Mouse (Mus musculus) embryonic facial prominence, embryonic 14.5 days (tissue): Measurements from ENCODE around the gene RPS10-NUDT3. TPM values are rescaled to one million over a fixed set of nuclear protein-coding genes. Genes with fewer than 3 reads are reported as not detected.
A peak's percentile ranks its signal among the peaks of the same experiment; 100 is the strongest.

ENCODE experiments used
- ATAC-seq: fragments of 200-750 bp; cut with Nextera tagmentation; 2 replicates; pipeline ENCODE4 v1.8.0; 2017; ENCODE audit warnings: low read depth, moderate number of reproducible peaks, moderate TSS enrichment
- DNase-seq: peaks from one replicate; pipeline ENCODE4 v3.0.0-alpha.2; 2015; ENCODE audit warnings: low spot score
- H3K27ac ChIP-seq: fragments of 300-500 bp; sonication (generic); replicated peaks from 2 replicates; pipeline ENCODE4 v1.5.1; 2014; ENCODE audit warnings: low read depth, mild to moderate bottlenecking, low read length, moderate library complexity
- H3K27me3 ChIP-seq: fragments of 300-500 bp; sonication (generic); replicated peaks from 2 replicates; pipeline ENCODE4 v1.6.1; 2014; ENCODE audit warnings: low read length; ENCODE audit not compliant: control insufficient read depth, insufficient read depth
- H3K36me3 ChIP-seq: fragments of 300-500 bp; sonication (generic); 2 replicates; pipeline ENCODE4 v1.6.1; 2014; ENCODE audit warnings: low read length, mixed read lengths; ENCODE audit not compliant: control insufficient read depth, insufficient read depth
- H3K4me1 ChIP-seq: fragments of 300-500 bp; sonication (generic); 2 replicates; pipeline ENCODE4 v1.6.1; 2014; ENCODE audit warnings: antibody characterized with exemption, low read length; ENCODE audit not compliant: control insufficient read depth, insufficient read depth
- H3K4me2 ChIP-seq: fragments of 300-500 bp; sonication (generic); 2 replicates; pipeline ENCODE4 v1.6.1; 2014; ENCODE audit warnings: low read depth, mild to moderate bottlenecking, low read length, moderate library complexity, mixed read lengths
- H3K4me3 ChIP-seq: fragments of 300-500 bp; sonication (generic); 2 replicates; pipeline ENCODE4 v1.5.1; 2014; ENCODE audit warnings: low read depth, mild to moderate bottlenecking, low read length
- H3K9ac ChIP-seq: fragments of 300-500 bp; sonication (generic); 2 replicates; pipeline ENCODE4 v1.6.1; 2014; ENCODE audit warnings: low read depth, mild to moderate bottlenecking, low read length, moderate library complexity, mixed read lengths
- H3K9me3 ChIP-seq: fragments of 300-500 bp; sonication (generic); 2 replicates; pipeline ENCODE4 v1.6.1; 2016; ENCODE audit warnings: low read length; ENCODE audit not compliant: control insufficient read depth
- WGBS: fragments of 180-500 bp; shearing (Covaris S2); extraction: QIAGEN DNeasy Blood & Tissue Kit; methylation state at CpG from one replicate; pipeline ENCODE4 v1.1.7; 2014; 5-methylcytosine and 5-hydroxymethylcytosine counted together
- polyA plus RNA-seq: library from polyadenylated mRNA; unstranded; fragments of >200 nt; fragmentation: Nextera tagmentation; extraction: Ambion mirVana; gene quantifications from 2 replicates; pipeline ENCODE4 v1.2.1, GENCODE M21; 2014

The RPS10-NUDT3 gene
- polyA plus RNA-seq, 1 experiment from 2014 or later: not detected

GRCm38 (mm10) chr17:27558845-27559244, 76.2 kb downstream of the RPS10-NUDT3 start:
- H3K9ac ChIP-seq: peak overlapping the region; percentile 12; the same call in 1 of the 2 replicates
- DNase-seq (no peak), ATAC-seq (no peak)
- no peak overlapping the region for H3K27ac ChIP-seq
- peak overlapping the region; percentile 82 for H3K4me2 ChIP-seq
- H3K36me3 ChIP-seq: peaks cover 19% of the 10 kb centered on the region; the same call in 1 of the 2 replicates
- peaks cover 22% of the 10 kb centered on the region for H3K4me1 ChIP-seq
- H3K4me3 ChIP-seq: peak overlapping the region; percentile 80
- H3K27me3 ChIP-seq: no peaks in the 10 kb centered on the region
- no peaks in the 10 kb centered on the region for H3K9me3 ChIP-seq
- 14% methylated on average over 5 of the region's 5 CpGs for WGBS

- Histone ChIP-seq H3K9me3 (no peaks in the 10 kb centered on the region), H3K27me3 (no peaks in the 10 kb centered on the region), H3K4me1 (peaks cover 22% of the 10 kb centered on the region), H3K9ac (peak overlapping the region; percentile 83), H3K4me2 (peak overlapping the region; percentile 82), H3K27ac (peak overlapping the region; percentile 88), H3K4me3 (peak overlapping the region; percentile 80), H3K36me3 (peaks cover 16% of the 10 kb centered on the region; the same call in 1 of the 2 replicates)
- no peak for ATAC-seq
- 6% methylated on average over 14 of the region's 14 CpGs for WGBS
- DNase-seq: no peak
These were observed 76.9 kb downstream of the RPS10-NUDT3 start for GRCm38 (mm10) chr17:27557927-27558661.

GRCm38 (mm10) chr17:27557181-27557926, 77.7 kb downstream of the RPS10-NUDT3 start:
- peaks cover 22% of the 10 kb centered on the region for H3K4me1 ChIP-seq
- peak overlapping the region; percentile 88 for H3K27ac ChIP-seq
- H3K9ac ChIP-seq: peak overlapping the region; percentile 83
- 0% methylated on average over 18 of the region's 75 CpGs for WGBS
- no peak; the same call in 1 of the 2 replicates for ATAC-seq
- H3K4me2 ChIP-seq: peak overlapping the region; percentile 82
- peak; percentile 81 for DNase-seq
- H3K27me3 ChIP-seq: no peaks in the 10 kb centered on the region
- no peaks in the 10 kb centered on the region for H3K9me3 ChIP-seq
- peak overlapping the region; percentile 80 for H3K4me3 ChIP-seq
- peaks cover 16% of the 10 kb centered on the region; the same call in 1 of the 2 replicates for H3K36me3 ChIP-seq

- Histone ChIP-seq H3K36me3 (peaks cover 15% of the 10 kb centered on the region; the same call in 1 of the 2 replicates), H3K9ac (peak within 1 kb of the TSS; percentile 83), H3K27ac (peak within 1 kb of the TSS; percentile 88), H3K27me3 (no peaks in the 10 kb centered on the region), H3K9me3 (no peaks in the 10 kb centered on the region), H3K4me2 (peak within 1 kb of the TSS; percentile 82), H3K4me3 (peak within 1 kb of the TSS; percentile 80), H3K4me1 (peaks cover 22% of the 10 kb centered on the region)
- WGBS: 0% methylated on average over 35 of the region's 79 CpGs
- DNase-seq (peak; percentile 96), ATAC-seq (peak; percentile 74)
These were observed 78.6 kb downstream of the RPS10-NUDT3 start, which contains the start of gene Hmga1 for GRCm38 (mm10) chr17:27556315-27557011. Gene Hmga1, plus strand, starts transcription at chr17:27556497.

GRCm38 (mm10) chr17:27555512-27556172, 79.4 kb downstream of the RPS10-NUDT3 start:
- H3K4me3 ChIP-seq: peak overlapping the region; percentile 80
- H3K9me3 ChIP-seq: no peaks in the 10 kb centered on the region
- peak overlapping the region; percentile 88 for H3K27ac ChIP-seq
- 0% methylated on average over 39 of the region's 55 CpGs for WGBS
- H3K4me1 ChIP-seq: peaks cover 22% of the 10 kb centered on the region
- 0 out of 2 replicates have a peak, but pooled peaks cover 7% of the 10 kb centered on the region for H3K36me3 ChIP-seq
- H3K4me2 ChIP-seq: peak overlapping the region; percentile 82
- DNase-seq: peak; percentile 95
- ATAC-seq: peak; percentile 60
- H3K9ac ChIP-seq: peak overlapping the region; percentile 83
- H3K27me3 ChIP-seq: no peaks in the 10 kb centered on the region

GRCm38 (mm10) chr17:27555075-27555511, 79.9 kb downstream of the RPS10-NUDT3 start:
- peaks cover 22% of the 10 kb centered on the region for H3K4me1 ChIP-seq
- 5% methylated on average over 7 of the region's 39 CpGs for WGBS
- DNase-seq: peak; percentile 86
- no peaks in the 10 kb centered on the region for H3K9me3 ChIP-seq
- H3K36me3 ChIP-seq: 0 out of 2 replicates have a peak, but pooled peaks cover 1% of the 10 kb centered on the region
- H3K27ac ChIP-seq: peak overlapping the region; percentile 88
- H3K9ac ChIP-seq: peak overlapping the region; percentile 83
- no peaks in the 10 kb centered on the region for H3K27me3 ChIP-seq
- H3K4me3 ChIP-seq: peak overlapping the region; percentile 80
- ATAC-seq: peak; percentile 19
- H3K4me2 ChIP-seq: peak overlapping the region; percentile 82

- H3K9ac ChIP-seq: peak overlapping the region; percentile 83
- H3K4me1 ChIP-seq: peaks cover 23% of the 10 kb centered on the region
- ATAC-seq (no peak), DNase-seq (no peak)
- H3K27ac ChIP-seq: peak overlapping the region; percentile 88
- H3K9me3 ChIP-seq: no peaks in the 10 kb centered on the region
- peak overlapping the region; percentile 82 for H3K4me2 ChIP-seq
- peak overlapping the region; percentile 80 for H3K4me3 ChIP-seq
- H3K27me3 ChIP-seq: no peaks in the 10 kb centered on the region
- no peaks in the 10 kb centered on the region for H3K36me3 ChIP-seq
- WGBS: 38% methylated on average over 20 of the region's 20 CpGs
These were observed 80.7 kb downstream of the RPS10-NUDT3 start for GRCm38 (mm10) chr17:27554062-27554960.
